Mouse (Mus musculus) lung, postnatal 14 days (tissue): ENCODE data around the gene Tbkbp1.

Source experiments
- DNase-seq: peaks from one replicate; pipeline ENCODE4 v3.0.0; 2021

Gene Tbkbp1

GRCm38 (mm10) chr11:97152662-97153287, 1.5 kb upstream of the Tbkbp1 start:
- DNase-seq, result no peak

- DNase-seq, result peak; percentile 49
Observed at GRCm38 (mm10) chr11:97152023-97152426, 730 bp upstream of the Tbkbp1 start.

- DNase-seq, result peak; percentile 58
Observed at GRCm38 (mm10) chr11:97150411-97151330, 624 bp downstream of the Tbkbp1 start.

GRCm38 (mm10) chr11:97149995-97150410, 1.3 kb downstream of the Tbkbp1 start:
- peak; percentile 89 for DNase-seq

GRCm38 (mm10) chr11:97149026-97149425, 2.3 kb downstream of the Tbkbp1 start:
- no peak for DNase-seq

- DNase-seq, result peak; percentile 20
Observed at GRCm38 (mm10) chr11:97148591-97148990, 2.7 kb downstream of the Tbkbp1 start.

- no peak for DNase-seq
Observed at GRCm38 (mm10) chr11:97147333-97147732, 4.0 kb downstream of the Tbkbp1 start.

GRCm38 (mm10) chr11:97146724-97147123, 4.6 kb downstream of the Tbkbp1 start:
- peak; percentile 85 for DNase-seq

- no peak for DNase-seq
Observed at GRCm38 (mm10) chr11:97145951-97146350, 5.3 kb downstream of the Tbkbp1 start.

GRCm38 (mm10) chr11:97145320-97145719, 6.0 kb downstream of the Tbkbp1 start:
- no peak for DNase-seq

GRCm38 (mm10) chr11:97143196-97143900, 7.9 kb downstream of the Tbkbp1 start:
- DNase-seq, result no peak

GRCm38 (mm10) chr11:97142159-97142608, 9.1 kb downstream of the Tbkbp1 start:
- DNase-seq, result peak; percentile 49

GRCm38 (mm10) chr11:97140811-97141210, 10.5 kb downstream of the Tbkbp1 start:
- DNase-seq, result no peak

GRCm38 (mm10) chr11:97139256-97139655, 12.0 kb downstream of the Tbkbp1 start:
- DNase-seq, result no peak

GRCm38 (mm10) chr11:97138554-97139226, 12.6 kb downstream of the Tbkbp1 start:
- DNase-seq, result peak; percentile 17

- DNase-seq, result no peak
Observed at GRCm38 (mm10) chr11:97133270-97133669, 18.0 kb downstream of the Tbkbp1 start.

GRCm38 (mm10) chr11:97132185-97132584, 19.1 kb downstream of the Tbkbp1 start:
- DNase-seq, result no peak

- no peak for DNase-seq
Observed at GRCm38 (mm10) chr11:97131683-97132082, 19.6 kb downstream of the Tbkbp1 start.

- no peak for DNase-seq
Observed at GRCm38 (mm10) chr11:97130318-97130717, 21.0 kb downstream of the Tbkbp1 start.

GRCm38 (mm10) chr11:97128956-97129355, 22.3 kb downstream of the Tbkbp1 start:
- DNase-seq, result no peak

GRCm38 (mm10) chr11:97127470-97128223, 23.6 kb downstream of the Tbkbp1 start:
- no peak for DNase-seq
